Mouse (Mus musculus): ENCODE data around the gene Sema3a.

GRCm38 (mm10) chr5:13615907-13616306 lies 490.7 kb downstream of the Sema3a start:
- TF ChIP-seq CTCF (IDR thresholded peaks at IDR 0.05; ENCODE audit: borderline replicate concordance, insufficient read depth, low read depth, low read length) (no peak), POLR2A (IDR thresholded peaks at IDR 0.05; ENCODE audit: borderline replicate concordance, insufficient read depth, low read length) (no peak)

All from cerebellum, adult 2 months (tissue).